ENCODE assay signal across 8 mouse cellular contexts in the genomic region with DNA sequence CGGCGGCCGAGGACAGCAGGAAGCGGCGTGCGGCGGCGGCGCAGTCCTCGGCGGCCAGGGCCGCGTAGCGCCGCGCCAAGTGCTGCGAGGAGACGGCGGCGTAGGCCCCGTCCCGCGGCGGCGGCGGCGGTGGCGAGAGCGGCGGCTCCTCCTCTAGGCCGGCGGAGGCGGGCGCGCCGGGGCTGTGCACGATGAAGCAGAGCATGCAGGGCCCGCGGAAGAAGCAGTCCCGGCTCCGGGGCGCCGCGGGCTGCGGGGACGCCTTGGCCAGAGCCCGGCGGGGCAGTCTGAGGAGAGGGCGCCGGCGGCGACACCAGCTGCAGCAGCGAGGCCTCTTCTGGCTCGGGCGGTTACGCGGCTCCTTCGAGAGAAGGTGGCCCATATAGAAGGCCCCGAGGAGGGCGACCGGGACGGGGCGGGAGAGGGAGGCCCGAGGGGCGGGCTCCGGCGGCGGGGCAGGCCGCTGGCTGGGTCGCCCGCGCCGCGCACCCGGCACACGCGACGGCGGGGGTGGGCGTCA. TPM values are rescaled to one million over a fixed set of nuclear protein-coding genes. Genes with fewer than 3 reads are reported as not detected.
DNase-seq lines count a peak whose midpoint lies in the region; ATAC-seq and TF ChIP-seq lines count a peak whose summit lies in the region.

Fbxl17 (minus strand) TSS at position 382 of the 520 bp plus-strand sequence.

- no peak for TF ChIP-seq POLR2A in olfactory bulb, adult 2 months (IDR thresholded peaks at IDR 0.05; ENCODE audit: insufficient read depth, low read depth, low read length)
- TF ChIP-seq POLR2A in thymus, adult 2 months (IDR thresholded peaks at IDR 0.05; ENCODE audit: control insufficient read depth, extremely low read depth, insufficient read depth, low read length, poor library complexity): no peak

- peak within 1 kb of the TSS; percentile 93 for H3K9ac ChIP-seq in ES-E14 (ENCODE audit: insufficient read depth, low read depth, low read length, poor library complexity, severe bottlenecking)
- H3K9ac ChIP-seq in forebrain, embryonic 14.5 days (ENCODE audit: low read length): peak within 1 kb of the TSS; percentile 98
- peak within 1 kb of the TSS; percentile 96 for H3K9ac ChIP-seq in lung, embryonic 15.5 days

- H3K4me3 ChIP-seq in ES-E14 (ENCODE audit: insufficient read depth in 1 of 2, low read depth in 1 of 2, low read length in 2 of 2, poor library complexity in 1 of 2, severe bottlenecking in 1 of 2): peak within 1 kb of the TSS; percentile 93 to 94
- peak within 1 kb of the TSS; percentile 84 for H3K4me3 ChIP-seq in forebrain, embryonic 14.5 days (ENCODE audit: low read depth, low read length)
- H3K4me3 ChIP-seq in lung, embryonic 15.5 days: peak within 1 kb of the TSS; percentile 86
- peak within 1 kb of the TSS; percentile 95 for H3K4me3 ChIP-seq in olfactory bulb, adult 2 months (ENCODE audit: insufficient read depth, low read depth, low read length)
- H3K4me3 ChIP-seq in thymus, adult 2 months (ENCODE audit: control insufficient read depth, insufficient read depth, low read length): peak within 1 kb of the TSS; percentile 79

- H3K27me3 ChIP-seq in forebrain, embryonic 14.5 days (replicated peaks; ENCODE audit: control insufficient read depth, insufficient read depth, low read length): no peaks in the 10 kb centered on the region
- H3K27me3 ChIP-seq in lung, embryonic 15.5 days: no peaks in the 10 kb centered on the region
- H3K27me3 ChIP-seq in thymus, adult 2 months (ENCODE audit: control insufficient read depth, insufficient read depth, low read length): no peaks in the 10 kb centered on the region

- peak within 1 kb of the TSS; percentile 72 for H3K4me2 ChIP-seq in forebrain, embryonic 14.5 days (ENCODE audit: low read length)
- peak within 1 kb of the TSS; percentile 57 for H3K4me2 ChIP-seq in lung, embryonic 15.5 days

- under 1% methylated on average over 44 of the region's 80 CpGs for WGBS in forebrain, embryonic 14.5 days
- WGBS in lung, embryonic 15.5 days: 2% methylated on average over 74 of the region's 80 CpGs
- WGBS in olfactory bulb, adult 2 months: 3% methylated on average over 79 of the region's 80 CpGs
- 0% methylated on average over 80 of the region's 80 CpGs for WGBS in thymus, adult 2 months

- no peaks in the 10 kb centered on the region for H3K9me3 ChIP-seq in ES-E14 (ENCODE audit: control insufficient read depth, insufficient read depth, low read depth, low read length)
- H3K9me3 ChIP-seq in forebrain, embryonic 14.5 days (replicated peaks; ENCODE audit: control insufficient read depth, low read length): no peaks in the 10 kb centered on the region
- no peaks in the 10 kb centered on the region for H3K9me3 ChIP-seq in lung, embryonic 15.5 days

- in situ Hi-C loops in ES-E14 (cut with MboI; ENCODE audit: low sequenced_read_pairs in 2 of 2, unreplicated experiment in 2 of 2): no loop called here

- TF ChIP-seq CTCF in olfactory bulb, adult 2 months (IDR thresholded peaks at IDR 0.05; ENCODE audit: insufficient read depth, low read depth, low read length): no peak
- TF ChIP-seq CTCF in thymus, adult 2 months (IDR thresholded peaks at IDR 0.05; ENCODE audit: borderline replicate concordance, control insufficient read depth, extremely low read depth, insufficient read depth, low read length, poor library complexity): no peak

- intact Hi-C loops in heart, postnatal 36 days (cut with DNase I): loop anchor here (5.0 kb wide), 1 partner anchor 368 kb away; no protein-coding TSS in a partner anchor

- peaks cover 2 to 7% of the 10 kb centered on the region in 2 experiments; a peak in 3 of 4 replicates for H3K4me1 ChIP-seq in ES-E14 (ENCODE audit: control insufficient read depth in 2 of 2, insufficient read depth in 2 of 2, low read length in 2 of 2, poor library complexity in 1 of 2)
- H3K4me1 ChIP-seq in forebrain, embryonic 14.5 days (ENCODE audit: control insufficient read depth, insufficient read depth, low read length): peaks cover 25% of the 10 kb centered on the region
- H3K4me1 ChIP-seq in lung, embryonic 15.5 days: peaks cover 31% of the 10 kb centered on the region
- peaks cover 8% of the 10 kb centered on the region for H3K4me1 ChIP-seq in olfactory bulb, adult 2 months (ENCODE audit: control insufficient read depth, insufficient read depth, low read length)
- H3K4me1 ChIP-seq in thymus, adult 2 months (replicated peaks; ENCODE audit: control insufficient read depth, insufficient read depth, low read length): peaks cover 5% of the 10 kb centered on the region; the same call in 1 of the 2 replicates

- peaks cover 2% of the 10 kb centered on the region; the same call in 1 of the 2 replicates for H3K36me3 ChIP-seq in ES-E14 (ENCODE audit: control insufficient read depth, insufficient read depth, low read length, poor library complexity, severe bottlenecking)
- no peaks in the 10 kb centered on the region for H3K36me3 ChIP-seq in forebrain, embryonic 14.5 days (ENCODE audit: control insufficient read depth, insufficient read depth, low read length)
- H3K36me3 ChIP-seq in lung, embryonic 15.5 days: peaks cover 4% of the 10 kb centered on the region; the same call in 1 of the 2 replicates
- H3K36me3 ChIP-seq in thymus, adult 2 months (ENCODE audit: control insufficient read depth, insufficient read depth, low read length): no peaks in the 10 kb centered on the region

- peak; percentile 15 for DNase-seq in ES-E14 (ENCODE audit: low read depth, low spot score)
- DNase-seq in cerebellum, adult 11 months: peak; percentile 61
- peak; percentile 70 for DNase-seq in forebrain, embryonic 14.5 days (ENCODE audit: low spot score)
- peak in 1 of 2 experiments; percentile 65 for DNase-seq in heart, postnatal 36 days
- DNase-seq in layer of hippocampus, adult 8-10 months (ENCODE audit: low spot score in 2 of 2): peak in 1 of 2 experiments; percentile 53
- peak; percentile 64 for DNase-seq in thymus, adult 2 months

- ATAC-seq in forebrain, embryonic 14.5 days: peak; percentile 74
- ATAC-seq in lung, embryonic 15.5 days (ENCODE audit: borderline replicate concordance, extremely low read depth, low FRiP score, low TSS enrichment): peak; percentile 70

- H3K27ac ChIP-seq in ES-E14 (ENCODE audit: insufficient read depth, low read depth, low read length, poor library complexity, severe bottlenecking): peak within 1 kb of the TSS; percentile 76
- H3K27ac ChIP-seq in forebrain, embryonic 14.5 days (ENCODE audit: low read depth, low read length): peak within 1 kb of the TSS; percentile 97
- H3K27ac ChIP-seq in lung, embryonic 15.5 days: peak within 1 kb of the TSS; percentile 96
- peak within 1 kb of the TSS; percentile 66 for H3K27ac ChIP-seq in olfactory bulb, adult 2 months (ENCODE audit: insufficient read depth, low read depth, low read length)
- H3K27ac ChIP-seq in thymus, adult 2 months (ENCODE audit: control insufficient read depth, insufficient read depth, low read length): peak within 1 kb of the TSS; percentile 33

TF ChIP-seq in ES-E14, 5 proteins besides CTCF, POLR2A, EP300 and RAD21:
- no peak; the same call in 1 of the 2 replicates for TF ChIP-seq HCFC1 (IDR thresholded peaks at IDR 0.05; ENCODE audit: borderline replicate concordance, insufficient read depth, low read length)

RNA-seq across cellular contexts. Expression of gene Fbxl17, which starts in this region (rescaled TPM):
- total RNA-seq in ES-E14 (2012; rRNA removed): 5.3 and 5.6 TPM in 2 replicates
- 8.9 and 9.1 TPM in 2 replicates for polyA plus RNA-seq in forebrain, embryonic 14.5 days (2014; fragmentation: Nextera tagmentation; extraction: Ambion mirVana)
- total RNA-seq in heart, postnatal 36 days (2021): 10 to 100 TPM; 22.8 to 27.0 TPM
- 10 to 100 TPM; 48.7 to 59.9 (median 54.3) TPM for total RNA-seq in layer of hippocampus, adult 8-10 months (2022)
- 5.8 and 6.1 TPM in 2 replicates for polyA plus RNA-seq in lung, embryonic 15.5 days (2015; fragmentation: Nextera tagmentation; extraction: Ambion mirVana)
- not detected in 2 replicates for polyA plus RNA-seq in olfactory bulb, adult 2 months (2012; ENCODE audit: insufficient read depth, insufficient read length, low replicate concordance, missing spikeins)
- polyA plus RNA-seq in thymus, adult 2 months (2012; rRNA removed): 7.3 and 9.8 TPM in 2 replicates

Comparison
In these comparisons a context has a peak if more than half of its experiments do, and no peak if none do; other contexts are left out.
1. H3K27ac ChIP-seq: peak in every context shown above with its lines; median percentile 97 in forebrain, embryonic 14.5 days; 96 in lung, embryonic 15.5 days; 76 in ES-E14; 66 in olfactory bulb, adult 2 months; 33 in thymus, adult 2 months.